Mouse (Mus musculus) brown adipose tissue, adult 24 weeks (tissue): Measurements from ENCODE around the gene Lancl3. TPM values are rescaled to one million over a fixed set of nuclear protein-coding genes. Genes with fewer than 3 reads are reported as not detected.
A peak's percentile ranks its signal among the peaks of the same experiment; 100 is the strongest.

Experiments used
- H3K27ac ChIP-seq: fragments of 200-500 bp; replicated peaks from 2 replicates; pipeline ENCODE4 v1.5.1; 2012; ENCODE audit warnings: low read depth, mild to moderate bottlenecking, low read length
- H3K4me1 ChIP-seq: fragments of 200-500 bp; 2 replicates; pipeline ENCODE4 v1.6.1; 2012; ENCODE audit warnings: low read length, mixed read lengths; ENCODE audit not compliant: control insufficient read depth, insufficient read depth, insufficient read length
- H3K4me3 ChIP-seq: fragments of 200-500 bp; 2 replicates; pipeline ENCODE4 v1.5.1; 2012; ENCODE audit warnings: low read depth, mild to moderate bottlenecking, low read length, moderate library complexity; ENCODE audit not compliant: insufficient read depth
- polyA plus RNA-seq: library from polyadenylated mRNA; stranded (reverse); fragments of >200 nt; gene quantifications from 2 replicates; pipeline ENCODE4 v1.2.4, GENCODE M21; 2012; ENCODE audit not compliant: missing spikeins, insufficient read depth, insufficient read length

Lancl3 gene
- 0.36 TPM in 1 of 2 replicates, not detected in the other for polyA plus RNA-seq

GRCm38 (mm10) chrX:9199761-9200371, at the start of gene Lancl3:
Gene Lancl3, plus strand, starts transcription at chrX:9199902.
- Histone ChIP-seq H3K4me1 (peaks cover 3% of the 10 kb centered on the region), H3K27ac (no peak within 1 kb of the TSS), H3K4me3 (peak within 1 kb of the TSS; percentile 70)

- no peak overlapping the region for H3K27ac ChIP-seq
- no peak overlapping the region for H3K4me3 ChIP-seq
- H3K4me1 ChIP-seq = no peaks in the 10 kb centered on the region
These were observed 20.7 kb upstream of the Lancl3 start for GRCm38 (mm10) chrX:9179011-9179410.

- no peak overlapping the region for H3K4me3 ChIP-seq
- no peak overlapping the region for H3K27ac ChIP-seq
These were observed 18.1 kb upstream of the Lancl3 start for GRCm38 (mm10) chrX:9181570-9181969.

GRCm38 (mm10) chrX:9200380-9200917, 747 bp downstream of the Lancl3 start:
- Histone ChIP-seq H3K4me3 (peak overlapping the region; percentile 70), H3K27ac (no peak overlapping the region), H3K4me1 (peaks cover 3% of the 10 kb centered on the region)

More at GRCm38 (mm10) chrX:9181570-9181969, 18.1 kb upstream of the Lancl3 start:
- H3K4me1 ChIP-seq = no peaks in the 10 kb centered on the region

- Histone ChIP-seq H3K4me3 (no peak overlapping the region), H3K27ac (peak overlapping the region; percentile 65), H3K4me1 (peaks cover 3% of the 10 kb centered on the region)
These were observed 2.3 kb downstream of the Lancl3 start for GRCm38 (mm10) chrX:9201954-9202353.

GRCm38 (mm10) chrX:9202781-9203405, 3.2 kb downstream of the Lancl3 start:
- no peak overlapping the region for H3K4me3 ChIP-seq
- peaks cover 3% of the 10 kb centered on the region for H3K4me1 ChIP-seq
- peak overlapping the region; percentile 68 for H3K27ac ChIP-seq

GRCm38 (mm10) chrX:9205121-9205520, 5.4 kb downstream of the Lancl3 start:
- H3K4me1 ChIP-seq = peaks cover 3% of the 10 kb centered on the region
- no peak overlapping the region for H3K4me3 ChIP-seq
- H3K27ac ChIP-seq = peak overlapping the region; percentile 88

- H3K27ac ChIP-seq = no peak overlapping the region
- H3K4me3 ChIP-seq = no peak overlapping the region
- H3K4me1 ChIP-seq = no peaks in the 10 kb centered on the region
These were observed 16.5 kb downstream of the Lancl3 start for GRCm38 (mm10) chrX:9216244-9216643.

GRCm38 (mm10) chrX:9219570-9219969, 19.9 kb downstream of the Lancl3 start:
- Histone ChIP-seq H3K27ac (no peak overlapping the region), H3K4me3 (no peak overlapping the region), H3K4me1 (no peaks in the 10 kb centered on the region)

- Histone ChIP-seq H3K4me1 (no peaks in the 10 kb centered on the region), H3K27ac (no peak overlapping the region), H3K4me3 (no peak overlapping the region)
These were observed 21.5 kb downstream of the Lancl3 start for GRCm38 (mm10) chrX:9221206-9221605.

GRCm38 (mm10) chrX:9221736-9222135, 22.0 kb downstream of the Lancl3 start:
- Histone ChIP-seq H3K4me3 (no peak overlapping the region), H3K4me1 (no peaks in the 10 kb centered on the region), H3K27ac (no peak overlapping the region)

- Histone ChIP-seq H3K4me1 (no peaks in the 10 kb centered on the region), H3K27ac (peak overlapping the region; percentile 56), H3K4me3 (no peak overlapping the region)
These were observed 22.9 kb downstream of the Lancl3 start for GRCm38 (mm10) chrX:9222412-9223221.

GRCm38 (mm10) chrX:9227105-9227504, 27.4 kb downstream of the Lancl3 start:
- Histone ChIP-seq H3K4me3 (no peak overlapping the region), H3K27ac (no peak overlapping the region)

GRCm38 (mm10) chrX:9240737-9241591, 41.3 kb downstream of the Lancl3 start:
- H3K4me1 ChIP-seq = no peaks in the 10 kb centered on the region
- no peak overlapping the region for H3K27ac ChIP-seq
- no peak overlapping the region for H3K4me3 ChIP-seq

More at GRCm38 (mm10) chrX:9227105-9227504, 27.4 kb downstream of the Lancl3 start:
- H3K4me1 ChIP-seq = no peaks in the 10 kb centered on the region
